Mouse (Mus musculus) CD8-positive naive resting alpha-beta T cell, adult 57 days (primary cell): ENCODE measurements around the gene Gm20736. TPM values are rescaled to one million over a fixed set of nuclear protein-coding genes. Genes with fewer than 3 reads are reported as not detected.

Experiments
- total RNA-seq: library from RNA; stranded (reverse); gene quantifications from one replicate; pipeline ENCODE4 v1.2.4, GENCODE M21; 2023

Gm20736 gene
- not detected for total RNA-seq

GRCm38 (mm10) chrY:65377390-65377789 lies at the start of gene Gm20736:
Gm20736 (plus strand) TSS chrY:65377690.

Other genes starting within 250 kb of the Gm20736 start
- not detected for gene Gm20924, start 170.2 kb upstream of the Gm20736 start, total RNA-seq